Mouse (Mus musculus) brain, embryonic 14.5 days (tissue): ENCODE data around the gene Dnm1. TPM values are rescaled to one million over a fixed set of nuclear protein-coding genes. Genes with fewer than 3 reads are reported as not detected.

Source experiments
- DNase-seq: peaks from one replicate; pipeline ENCODE4 v3.0.0-alpha.2; 2011; ENCODE audit warnings: low read depth
- CTCF ChIP-seq: fragments of 200-500 bp; IDR thresholded peaks from 2 replicates; pipeline ENCODE4 v1.5.1; 2012; ENCODE audit warnings: inconsistent platforms, mild to moderate bottlenecking, moderate library complexity, borderline replicate concordance; ENCODE audit not compliant: insufficient read depth, insufficient read length; ENCODE audit errors: extremely low read depth
- POLR2A ChIP-seq: fragments of 200-500 bp; IDR thresholded peaks from 2 replicates; pipeline ENCODE4 v1.6.1; 2012; ENCODE audit warnings: mild to moderate bottlenecking, inconsistent platforms, borderline replicate concordance; ENCODE audit not compliant: poor library complexity, insufficient read depth, insufficient read length, severe bottlenecking; ENCODE audit errors: extremely low read depth
- polyA plus RNA-seq: library from polyadenylated mRNA; depleted of rRNA; stranded (reverse); fragments of >200 nt; gene quantifications from 2 replicates; pipeline ENCODE4 v1.2.3, GENCODE M21; 2012

The Dnm1 gene
- polyA plus RNA-seq, 1 experiment = 292 TPM

DNA sequence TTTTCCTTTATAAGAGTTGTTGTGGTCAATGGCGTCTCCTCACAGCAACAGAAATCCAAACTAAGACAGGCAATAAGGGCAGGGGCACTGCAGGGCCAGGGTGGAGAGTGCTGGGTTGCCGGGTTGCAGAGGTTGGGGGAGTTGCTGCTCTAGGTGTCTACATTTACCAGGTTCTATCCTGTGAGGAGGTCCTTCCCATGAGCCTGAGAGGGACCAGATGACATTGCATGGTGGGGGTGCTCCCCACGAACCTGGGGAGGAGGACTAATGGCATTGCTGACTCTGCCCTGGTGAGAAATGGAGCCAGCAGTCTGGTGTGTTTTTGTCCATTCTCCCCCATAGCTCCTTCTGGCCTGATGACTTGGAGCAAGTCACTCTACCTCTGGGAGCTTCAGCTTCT, 4.6 kb upstream of the Dnm1 start:
- TF ChIP-seq CTCF (no peak), POLR2A (no peak)
- DNase-seq = no peak

- no peak for TF ChIP-seq CTCF
- no peak for TF ChIP-seq POLR2A
- DNase-seq = no peak
These were observed 3.1 kb upstream of the Dnm1 start for GRCm38 (mm10) chr2:32356216-32356615.

- TF ChIP-seq POLR2A = no peak
- no peak for TF ChIP-seq CTCF
- no peak for DNase-seq
These were observed 1.3 kb upstream of the Dnm1 start for GRCm38 (mm10) chr2:32354336-32354895.

DNA sequence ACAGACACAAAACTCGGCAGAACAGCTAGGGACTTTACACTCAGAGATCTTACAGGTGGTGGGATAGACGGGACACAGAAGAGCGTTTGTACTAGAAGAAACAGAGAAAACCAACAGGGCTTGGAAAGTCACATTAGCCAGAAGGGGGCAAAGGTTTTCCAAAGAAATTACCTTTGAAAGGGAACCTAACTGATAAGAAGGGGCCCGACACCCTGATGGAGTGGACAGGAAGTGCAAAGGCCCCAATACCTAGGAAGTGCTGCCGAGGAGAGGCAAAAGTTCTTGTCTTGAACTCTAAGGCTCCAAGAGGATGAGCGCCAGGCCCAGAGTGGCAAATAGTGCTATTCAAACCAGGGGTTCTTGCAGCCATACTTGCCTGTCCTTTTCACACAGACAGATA, 698 bp upstream of the Dnm1 start:
- TF ChIP-seq POLR2A (no peak), CTCF (no peak)
- DNase-seq = no peak

GRCm38 (mm10) chr2:32352151-32353006, 759 bp downstream of the Dnm1 start, which contains the start of gene Ciz1:
TSS of gene Ciz1 (plus strand) at chr2:32352327.
- DNase-seq = peak; percentile 85
- TF ChIP-seq CTCF (no peak), POLR2A (peak; percentile 28; the same call in 1 of the 2 replicates)

- DNase-seq = peak; percentile 34
- TF ChIP-seq POLR2A = no peak
- TF ChIP-seq CTCF = no peak
These were observed 1.6 kb downstream of the Dnm1 start for GRCm38 (mm10) chr2:32351471-32351961.

- TF ChIP-seq POLR2A (no peak), CTCF (no peak)
These were observed 2.6 kb downstream of the Dnm1 start for GRCm38 (mm10) chr2:32350471-32351051.

GRCm38 (mm10) chr2:32349625-32350255, 3.4 kb downstream of the Dnm1 start:
- TF ChIP-seq POLR2A (no peak), CTCF (no peak)
- no peak for DNase-seq

More at GRCm38 (mm10) chr2:32350471-32351051, 2.6 kb downstream of the Dnm1 start:
- no peak for DNase-seq

DNA sequence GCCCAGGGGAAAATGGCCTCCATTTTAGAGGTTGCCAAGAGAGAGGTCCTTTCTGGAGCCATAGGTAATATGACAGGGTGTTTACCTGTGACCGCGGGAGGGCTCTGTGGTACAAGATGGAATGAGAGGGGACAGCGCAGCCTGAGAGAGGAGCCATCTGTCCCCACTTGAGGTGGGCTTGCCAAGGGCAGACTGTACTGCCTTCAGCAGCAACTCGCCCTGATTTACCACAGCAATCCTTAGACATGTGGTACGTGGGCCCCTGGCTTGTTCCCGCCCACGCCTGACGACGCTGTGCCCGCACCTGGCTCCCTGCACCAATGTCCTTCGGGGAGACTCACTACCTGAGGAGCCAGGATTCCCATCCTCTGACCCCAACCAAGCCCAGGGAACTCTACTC, 4.8 kb downstream of the Dnm1 start:
- TF ChIP-seq CTCF (no peak), POLR2A (no peak)
- DNase-seq = no peak

DNA sequence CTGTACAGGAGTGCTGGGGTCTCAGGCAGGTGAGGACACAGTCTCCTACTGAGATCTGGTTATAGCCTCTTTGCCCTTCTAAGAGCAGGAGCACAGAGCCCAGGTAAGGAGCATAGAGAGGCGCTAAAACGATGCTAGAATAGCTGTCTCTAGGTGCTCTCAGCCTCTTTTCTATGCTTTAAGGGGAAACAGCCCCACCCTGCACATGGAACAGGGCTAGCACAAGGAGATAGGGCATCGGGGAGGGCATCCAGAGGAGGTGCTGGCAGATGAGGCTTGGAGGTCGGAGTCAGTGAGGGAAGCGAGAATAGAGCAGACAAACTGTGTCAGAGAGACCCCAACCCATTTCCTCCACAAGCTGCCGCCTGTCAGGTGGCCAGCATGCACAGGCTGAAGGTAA, 6.1 kb downstream of the Dnm1 start:
- TF ChIP-seq CTCF = no peak
- DNase-seq = no peak

- TF ChIP-seq POLR2A (no peak), CTCF (no peak)
These were observed 8.4 kb downstream of the Dnm1 start for GRCm38 (mm10) chr2:32344598-32345321.

DNA sequence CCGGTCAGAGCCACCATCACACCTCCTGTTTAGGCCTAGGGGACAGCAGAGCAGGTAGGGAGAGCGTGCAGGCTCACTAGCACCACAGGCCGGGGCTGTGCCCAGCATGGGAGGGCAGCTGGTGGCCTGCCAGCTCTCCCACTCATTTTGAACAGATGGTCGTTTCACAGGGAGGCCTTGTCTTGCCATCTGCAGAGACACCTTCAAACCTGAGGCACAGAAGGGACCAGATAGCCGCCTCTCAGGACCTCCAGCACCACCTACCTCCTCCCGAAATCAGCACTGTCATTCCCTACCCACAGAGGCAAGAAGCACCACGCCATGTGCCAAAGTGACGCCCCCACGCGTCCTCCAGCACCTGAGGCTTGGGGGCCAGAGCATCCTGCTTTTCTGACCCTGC, 9.1 kb downstream of the Dnm1 start:
- DNase-seq = peak; percentile 59
- TF ChIP-seq POLR2A = no peak
- no peak for TF ChIP-seq CTCF

More at GRCm38 (mm10) chr2:32344598-32345321, 8.4 kb downstream of the Dnm1 start:
- DNase-seq = no peak
